Mouse (Mus musculus): ENCODE measurements at regions not wholly inside any gene's neighbourhood (a gene's known extent, or its start where the extent isn't known, plus 50 kb on each side); places are given as distances from the start of the nearest gene placed in this dataset.

GRCm38 (mm10) chr19:37754024-37754423, 56.4 kb downstream of the Cyp26a1 start:
- WGBS: 73% methylated on average over 9 of the region's 9 CpGs
- no peak for DNase-seq
- TF ChIP-seq CTCF (IDR thresholded peaks at IDR 0.05; ENCODE audit: insufficient read depth, low read length): no peak
- TF ChIP-seq POLR2A (IDR thresholded peaks at IDR 0.05; ENCODE audit: borderline replicate concordance, extremely low read depth, low read depth, low read length): no peak
- Histone ChIP-seq H3K4me3 (replicated peaks; ENCODE audit: extremely low read depth, low read depth, low read length) (no peak overlapping the region), H3K4me1 (ENCODE audit: control insufficient read depth, insufficient read depth, low read length) (no peaks in the 10 kb centered on the region)

GRCm38 (mm10) chr19:37755372-37755771, 57.8 kb downstream of the Cyp26a1 start:
- Histone ChIP-seq H3K4me3 (replicated peaks; ENCODE audit: extremely low read depth, low read depth, low read length) (no peak overlapping the region), H3K4me1 (ENCODE audit: control insufficient read depth, insufficient read depth, low read length) (no peaks in the 10 kb centered on the region)
- no peak for DNase-seq
- TF ChIP-seq POLR2A (IDR thresholded peaks at IDR 0.05; ENCODE audit: borderline replicate concordance, extremely low read depth, low read depth, low read length) (no peak), CTCF (IDR thresholded peaks at IDR 0.05; ENCODE audit: insufficient read depth, low read length) (no peak)
- 84% methylated on average over 3 of the region's 3 CpGs for WGBS

GRCm38 (mm10) chr19:37769376-37769775, 71.8 kb downstream of the Cyp26a1 start:
- Histone ChIP-seq H3K4me1 (ENCODE audit: control insufficient read depth, insufficient read depth, low read length) (no peaks in the 10 kb centered on the region), H3K4me3 (replicated peaks; ENCODE audit: extremely low read depth, low read depth, low read length) (no peak overlapping the region)
- DNase-seq: no peak
- TF ChIP-seq POLR2A (IDR thresholded peaks at IDR 0.05; ENCODE audit: borderline replicate concordance, extremely low read depth, low read depth, low read length) (no peak), CTCF (IDR thresholded peaks at IDR 0.05; ENCODE audit: insufficient read depth, low read length) (no peak)
- 86% methylated on average over 4 of the region's 4 CpGs for WGBS

- no peak for DNase-seq
- no peak for TF ChIP-seq CTCF (IDR thresholded peaks at IDR 0.05; ENCODE audit: insufficient read depth, low read length)
- no peak for TF ChIP-seq POLR2A (IDR thresholded peaks at IDR 0.05; ENCODE audit: borderline replicate concordance, extremely low read depth, low read depth, low read length)
- Histone ChIP-seq H3K4me1 (ENCODE audit: control insufficient read depth, insufficient read depth, low read length) (no peaks in the 10 kb centered on the region), H3K4me3 (replicated peaks; ENCODE audit: extremely low read depth, low read depth, low read length) (no peak overlapping the region)
- WGBS: 89% methylated on average over 6 of the region's 6 CpGs
Measured at GRCm38 (mm10) chr19:37771956-37772355, 74.4 kb downstream of the Cyp26a1 start.

- H3K4me1 ChIP-seq (ENCODE audit: control insufficient read depth, insufficient read depth, low read length): no peaks in the 10 kb centered on the region
- H3K4me3 ChIP-seq (replicated peaks; ENCODE audit: extremely low read depth, low read depth, low read length): no peak overlapping the region
- DNase-seq: no peak
- 91% methylated on average over 4 of the region's 4 CpGs for WGBS
- no peak for TF ChIP-seq CTCF (IDR thresholded peaks at IDR 0.05; ENCODE audit: insufficient read depth, low read length)
- no peak for TF ChIP-seq POLR2A (IDR thresholded peaks at IDR 0.05; ENCODE audit: borderline replicate concordance, extremely low read depth, low read depth, low read length)
Measured at GRCm38 (mm10) chr19:37774551-37774950, 77.0 kb downstream of the Cyp26a1 start.

GRCm38 (mm10) chr19:37774966-37775365, 77.4 kb downstream of the Cyp26a1 start:
- no peak overlapping the region for H3K4me3 ChIP-seq (replicated peaks; ENCODE audit: extremely low read depth, low read depth, low read length)
- no peak for DNase-seq
- no peaks in the 10 kb centered on the region for H3K4me1 ChIP-seq (ENCODE audit: control insufficient read depth, insufficient read depth, low read length)
- WGBS: 86% methylated on average over 1 of the region's 1 CpGs
- TF ChIP-seq POLR2A (IDR thresholded peaks at IDR 0.05; ENCODE audit: borderline replicate concordance, extremely low read depth, low read depth, low read length) (no peak), CTCF (IDR thresholded peaks at IDR 0.05; ENCODE audit: insufficient read depth, low read length) (no peak)

GRCm38 (mm10) chr19:37777961-37778360, 80.4 kb downstream of the Cyp26a1 start:
- no peak overlapping the region for H3K4me3 ChIP-seq (replicated peaks; ENCODE audit: extremely low read depth, low read depth, low read length)
- no peak for TF ChIP-seq CTCF (IDR thresholded peaks at IDR 0.05; ENCODE audit: insufficient read depth, low read length)
- TF ChIP-seq POLR2A (IDR thresholded peaks at IDR 0.05; ENCODE audit: borderline replicate concordance, extremely low read depth, low read depth, low read length): no peak
- WGBS: 38% methylated on average over 6 of the region's 6 CpGs
- no peak for DNase-seq
- H3K4me1 ChIP-seq (ENCODE audit: control insufficient read depth, insufficient read depth, low read length): no peaks in the 10 kb centered on the region

- 72% methylated on average over 4 of the region's 4 CpGs for WGBS
- H3K4me3 ChIP-seq (replicated peaks; ENCODE audit: extremely low read depth, low read depth, low read length): no peak overlapping the region
- DNase-seq: no peak
- H3K4me1 ChIP-seq (ENCODE audit: control insufficient read depth, insufficient read depth, low read length): no peaks in the 10 kb centered on the region
- TF ChIP-seq POLR2A (IDR thresholded peaks at IDR 0.05; ENCODE audit: borderline replicate concordance, extremely low read depth, low read depth, low read length) (no peak), CTCF (IDR thresholded peaks at IDR 0.05; ENCODE audit: insufficient read depth, low read length) (no peak)
Measured at GRCm38 (mm10) chr19:37778568-37778967, 81.0 kb downstream of the Cyp26a1 start.

GRCm38 (mm10) chr19:37788540-37788939, 90.9 kb downstream of the Cyp26a1 start:
- TF ChIP-seq POLR2A (IDR thresholded peaks at IDR 0.05; ENCODE audit: borderline replicate concordance, extremely low read depth, low read depth, low read length): no peak
- no peak for TF ChIP-seq CTCF (IDR thresholded peaks at IDR 0.05; ENCODE audit: insufficient read depth, low read length)
- no peak for DNase-seq
- Histone ChIP-seq H3K4me1 (ENCODE audit: control insufficient read depth, insufficient read depth, low read length) (no peaks in the 10 kb centered on the region), H3K4me3 (replicated peaks; ENCODE audit: extremely low read depth, low read depth, low read length) (no peak overlapping the region)
- 88% methylated on average over 3 of the region's 3 CpGs for WGBS

GRCm38 (mm10) chr19:37789576-37790180, 92.1 kb downstream of the Cyp26a1 start:
- Histone ChIP-seq H3K4me1 (ENCODE audit: control insufficient read depth, insufficient read depth, low read length) (no peaks in the 10 kb centered on the region), H3K4me3 (replicated peaks; ENCODE audit: extremely low read depth, low read depth, low read length) (no peak overlapping the region)
- DNase-seq: no peak
- 42% methylated on average over 12 of the region's 12 CpGs for WGBS
- TF ChIP-seq CTCF (IDR thresholded peaks at IDR 0.05; ENCODE audit: insufficient read depth, low read length) (no peak), POLR2A (IDR thresholded peaks at IDR 0.05; ENCODE audit: borderline replicate concordance, extremely low read depth, low read depth, low read length) (no peak)
